Mouse (Mus musculus) cerebellum, adult 9-11 months (tissue): Measurements from ENCODE around the gene Dennd5b.
"Not testable (repeated sequence)": the region's sequence is repeated elsewhere in the genome, so short reads cannot be mapped to it uniquely, and the experiment has no call there.

Experiments used
- DNase-seq: peaks from one replicate; pipeline ENCODE4 v3.0.0; 2022

Gene Dennd5b

DNA sequence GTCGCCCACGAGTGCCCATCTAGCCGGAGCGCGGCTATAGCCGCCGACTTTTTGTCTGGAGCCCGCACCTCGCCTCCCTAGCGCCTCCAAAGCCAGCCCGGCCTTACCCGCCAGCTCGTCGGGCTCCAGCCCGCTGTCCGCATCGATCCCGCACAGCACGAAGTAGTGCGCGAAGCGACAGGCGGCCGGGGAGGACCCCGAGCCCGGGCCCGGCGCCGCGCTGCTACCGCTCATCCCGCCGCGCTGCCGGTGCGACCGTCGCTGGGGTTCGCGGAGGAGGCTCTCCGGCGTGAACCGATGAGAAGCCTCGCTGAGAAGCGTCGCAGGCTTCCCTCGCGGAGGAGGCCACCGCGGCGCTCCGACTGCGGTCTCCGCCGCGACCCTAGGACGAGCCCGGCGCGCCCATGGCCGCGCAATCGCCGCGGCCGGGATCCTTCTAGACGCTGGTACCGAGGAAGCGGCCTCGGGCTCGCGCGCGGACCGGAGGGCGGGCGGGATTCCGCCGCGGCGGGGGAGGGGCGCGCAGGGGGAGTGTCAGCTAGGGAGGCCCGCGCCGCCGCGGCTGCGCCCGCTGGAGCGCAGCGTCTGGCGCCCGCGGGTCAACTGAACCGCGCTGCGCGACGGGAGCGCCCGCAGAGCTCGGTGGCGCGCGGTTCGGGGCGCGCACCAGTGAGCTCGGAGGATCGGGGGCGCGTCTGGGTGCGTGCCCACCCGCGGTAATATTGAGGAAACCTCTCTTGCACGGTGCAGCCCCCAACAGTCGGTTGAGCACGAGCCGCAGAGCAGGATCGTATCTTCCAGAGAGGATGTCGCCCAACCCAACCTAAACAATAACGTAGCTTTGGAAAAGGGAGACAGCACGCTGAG lies at the start of gene Dennd5b:
TSS of gene Dennd5b (minus strand) at position 605 of the 867 bp plus-strand sequence.
- DNase-seq, result peak; percentile 89

GRCm38 (mm10) chr6:149148436-149149229 lies 47.2 kb upstream of the Dennd5b start:
- DNase-seq, result no peak

- DNase-seq, result no peak
Measured at GRCm38 (mm10) chr6:149145143-149145542, 43.7 kb upstream of the Dennd5b start.

GRCm38 (mm10) chr6:149141393-149142173 lies 40.1 kb upstream of the Dennd5b start:
- peak; percentile 62 for DNase-seq

GRCm38 (mm10) chr6:149139471-149139870 lies 38.0 kb upstream of the Dennd5b start, which contains the start of gene Etfbkmt:
TSS of gene Etfbkmt (plus strand) at chr6:149139849.
- DNase-seq, result no peak

DNA sequence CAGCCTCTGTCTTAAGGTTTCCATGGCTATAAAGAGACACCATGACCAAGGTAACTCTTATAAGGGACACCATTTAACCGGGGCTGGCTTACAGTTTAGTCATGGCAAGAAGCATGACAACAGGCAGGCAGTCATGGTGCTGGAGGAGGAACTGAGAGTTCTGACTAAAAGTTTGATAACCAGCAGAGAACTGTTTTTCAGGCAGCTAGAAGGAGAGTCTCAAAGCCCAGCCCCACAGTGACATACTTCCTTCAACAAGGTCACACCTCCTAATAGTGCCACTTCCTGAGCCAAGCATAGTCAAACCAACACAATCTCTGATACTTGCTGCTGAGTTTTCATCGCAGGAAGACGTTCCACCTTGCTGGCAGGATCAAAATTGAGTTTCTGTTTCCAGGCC lies 37.5 kb upstream of the Dennd5b start:
- no peak for DNase-seq

DNA sequence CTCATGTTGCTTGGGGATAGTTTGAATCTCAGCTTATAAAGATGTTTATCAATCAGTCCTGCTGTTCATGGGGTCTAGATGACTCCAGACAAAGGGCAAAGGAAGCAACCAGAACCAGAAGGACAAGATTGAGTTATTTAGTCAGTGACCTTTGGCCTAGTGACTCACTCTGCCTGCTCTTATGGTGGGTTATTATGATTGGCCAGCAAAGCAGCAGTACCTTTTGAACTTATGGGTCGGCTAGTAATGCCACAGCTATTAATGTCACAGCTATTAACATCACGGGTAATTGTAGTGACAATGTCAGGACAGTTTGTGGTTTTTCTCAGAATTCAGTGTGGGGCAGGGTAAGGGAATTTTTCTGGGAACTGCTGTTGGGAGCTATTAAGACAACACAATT lies 36.5 kb upstream of the Dennd5b start:
- DNase-seq, result no peak

DNA sequence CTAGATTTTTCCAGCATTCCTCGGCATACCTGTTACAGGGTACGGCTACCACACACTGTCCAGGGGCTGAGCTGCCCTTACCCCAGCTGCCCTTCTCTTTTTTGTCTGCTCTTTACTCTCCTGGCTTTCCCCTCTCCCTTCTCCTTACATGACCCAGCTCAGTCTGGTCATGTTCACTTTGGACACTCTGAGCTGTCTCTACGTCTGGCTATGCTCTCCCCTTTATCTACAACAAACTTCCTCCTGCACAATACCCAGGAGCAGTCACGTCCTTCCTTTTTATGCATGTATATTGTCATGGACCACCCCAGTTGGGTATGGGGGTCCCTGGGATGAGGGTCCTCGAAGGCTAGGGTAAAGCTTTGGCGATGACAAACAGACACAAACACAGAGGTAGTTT lies 34.2 kb upstream of the Dennd5b start:
- DNase-seq, result no peak

DNA sequence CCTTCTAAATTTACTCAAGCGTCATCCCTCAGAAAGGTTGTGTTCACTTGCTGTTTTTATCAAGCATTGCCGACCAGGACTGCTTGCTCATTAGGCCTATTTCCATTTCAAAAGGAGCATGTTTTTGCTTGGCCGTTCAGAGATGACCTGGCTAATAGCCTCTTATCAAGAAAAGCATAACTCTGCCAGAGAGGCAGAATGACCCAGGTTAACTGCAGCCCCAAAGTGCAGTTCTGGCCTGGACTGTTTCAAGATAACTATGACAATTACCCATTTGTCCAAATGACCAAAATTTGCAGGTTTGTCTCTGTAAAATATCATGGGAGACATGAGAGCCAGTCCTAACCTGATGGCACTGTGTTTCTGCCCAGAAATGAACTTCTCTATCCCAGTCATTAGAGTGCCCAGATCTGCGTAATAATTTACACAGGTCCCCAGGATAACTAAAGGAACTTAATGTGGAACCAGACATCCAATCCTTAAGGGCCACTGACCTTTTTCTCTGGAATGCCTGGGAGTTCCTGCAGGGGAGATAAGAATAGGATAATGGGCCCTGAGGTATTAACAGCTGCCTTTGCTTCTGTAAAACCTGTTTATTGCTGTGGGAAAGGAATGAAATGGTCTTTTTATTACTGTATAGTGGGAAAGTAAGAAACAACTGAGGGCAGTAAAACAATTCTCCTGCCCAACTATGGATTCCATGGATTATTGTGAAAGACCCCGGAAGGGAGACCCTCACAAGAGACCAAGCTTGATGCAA lies 33.1 kb upstream of the Dennd5b start:
- DNase-seq, result no peak

DNA sequence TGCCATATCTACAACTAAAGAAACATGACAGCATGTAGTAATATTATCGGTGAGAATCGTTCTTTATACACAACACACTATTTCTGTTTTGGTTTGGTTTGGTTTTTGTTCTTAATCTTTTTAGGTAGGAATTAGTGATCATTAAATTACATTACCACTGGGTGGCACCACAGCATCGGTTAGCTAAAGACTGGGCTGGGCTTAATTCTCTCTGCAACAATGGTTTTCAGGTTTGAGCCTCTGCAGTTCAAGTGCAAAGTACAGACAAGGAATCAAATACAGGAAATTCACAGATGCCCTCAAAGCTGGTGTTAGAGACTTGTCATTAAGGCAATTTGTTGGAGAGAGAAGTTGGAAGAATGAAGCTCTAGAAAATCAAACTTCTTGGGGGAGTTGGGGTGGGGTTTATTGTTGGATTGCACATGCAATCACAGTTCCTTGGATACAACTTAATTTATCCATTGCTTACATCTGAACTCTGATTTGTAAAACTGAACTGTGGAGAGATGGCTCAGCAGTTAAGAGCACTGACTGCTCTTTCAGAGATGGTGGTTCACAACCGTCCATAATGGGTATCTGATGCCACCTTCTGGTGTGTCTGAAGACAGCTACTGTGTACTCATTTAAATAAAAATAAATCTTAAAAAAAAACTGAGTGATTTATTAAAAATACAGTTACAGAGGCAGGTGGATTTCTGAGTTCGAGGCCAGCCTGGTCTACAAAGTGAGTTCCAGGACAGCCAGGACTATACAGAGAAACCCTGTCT lies 31.0 kb upstream of the Dennd5b start:
- DNase-seq, result peak; percentile 8

GRCm38 (mm10) chr6:149131111-149131510 lies 29.6 kb upstream of the Dennd5b start:
- no peak for DNase-seq

DNA sequence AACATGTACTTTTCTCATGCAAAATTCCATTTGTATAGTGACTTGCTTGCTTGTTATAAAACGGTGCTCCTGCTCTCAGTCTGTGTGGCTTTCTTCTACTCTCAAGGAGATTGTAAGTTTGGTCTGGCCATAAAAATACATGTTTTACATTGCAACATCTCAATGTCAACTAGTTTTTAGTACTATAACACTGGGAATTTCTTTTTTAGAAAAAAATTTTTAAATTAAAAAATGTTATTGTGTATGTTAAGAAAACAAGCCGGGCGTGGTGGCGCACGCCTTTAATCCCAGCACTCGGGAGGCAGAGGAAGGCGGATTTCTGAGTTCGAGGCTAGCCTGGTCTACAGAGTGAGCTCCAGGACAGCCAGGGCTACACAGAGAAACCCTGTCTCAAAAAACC lies 28.4 kb upstream of the Dennd5b start, which contains the start of gene Gm10203:
TSS of gene Gm10203 (plus strand) at position 301 of the 400 bp plus-strand sequence.
- not testable (repeated sequence) for DNase-seq

GRCm38 (mm10) chr6:149126675-149127074 lies 25.2 kb upstream of the Dennd5b start:
- DNase-seq, result no peak

GRCm38 (mm10) chr6:149123042-149123441 lies 21.6 kb upstream of the Dennd5b start:
- DNase-seq, result no peak

DNA sequence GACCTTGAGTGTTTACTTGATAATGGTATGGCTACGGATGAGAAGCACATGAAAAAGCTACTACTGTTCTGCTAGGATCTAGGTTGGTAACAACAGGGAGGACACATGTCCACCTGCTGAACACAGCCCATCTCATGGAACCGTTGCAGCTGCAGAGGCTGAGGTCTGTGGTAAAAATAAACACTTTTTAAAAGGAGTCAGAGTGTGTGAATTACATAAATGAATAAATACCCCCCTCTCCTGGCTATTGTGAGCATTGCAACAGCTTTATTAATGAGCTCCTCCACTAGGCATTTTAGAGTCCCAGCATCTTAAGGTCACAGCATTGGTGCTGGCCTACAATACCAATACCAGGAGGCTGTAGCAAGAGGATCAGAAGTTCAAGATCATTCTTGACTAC lies 18.4 kb upstream of the Dennd5b start:
- DNase-seq, result peak; percentile 45

DNA sequence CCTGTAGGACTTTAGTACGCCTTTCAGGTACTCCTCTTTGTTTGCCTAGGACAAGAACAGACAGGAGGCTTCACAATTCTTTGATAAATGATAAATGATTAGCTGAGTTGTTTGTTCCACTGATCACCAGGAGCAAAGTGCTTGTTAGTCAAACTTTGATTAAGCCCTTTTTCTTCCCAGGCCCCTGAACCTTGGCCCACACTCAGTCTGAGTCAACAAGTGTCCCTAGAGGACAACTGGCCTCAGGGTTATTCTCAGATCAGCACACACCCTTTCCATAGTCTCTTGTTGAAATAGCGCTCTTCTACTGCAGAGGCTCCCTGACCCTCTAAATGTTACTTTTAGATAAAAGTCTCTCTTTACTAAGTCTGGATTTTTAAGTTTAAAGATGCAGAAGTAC lies 17.5 kb upstream of the Dennd5b start:
- no peak for DNase-seq

- no peak for DNase-seq
Measured at GRCm38 (mm10) chr6:149116992-149117391, 15.5 kb upstream of the Dennd5b start.

GRCm38 (mm10) chr6:149108909-149109308 lies 7.4 kb upstream of the Dennd5b start:
- no peak for DNase-seq

DNA sequence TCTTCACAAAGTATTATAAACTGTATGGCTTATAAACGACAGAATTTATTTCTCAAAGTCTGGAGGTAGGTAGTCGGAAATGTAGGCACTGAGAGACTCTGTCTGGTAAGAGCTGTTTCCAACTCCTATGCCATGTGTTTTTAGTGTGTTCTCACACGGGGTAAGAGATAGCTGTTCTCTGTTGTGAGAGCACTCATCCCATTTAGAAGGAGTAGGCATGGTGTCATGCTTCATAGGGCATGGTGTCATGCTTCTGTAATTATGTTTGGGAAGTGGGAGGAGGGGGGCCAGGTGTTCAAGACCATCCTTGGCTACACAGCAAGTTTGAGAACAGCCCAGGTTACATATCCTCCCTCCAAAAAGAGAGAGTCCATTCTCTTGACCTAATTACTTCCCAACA lies 6.1 kb upstream of the Dennd5b start:
- no peak for DNase-seq

DNA sequence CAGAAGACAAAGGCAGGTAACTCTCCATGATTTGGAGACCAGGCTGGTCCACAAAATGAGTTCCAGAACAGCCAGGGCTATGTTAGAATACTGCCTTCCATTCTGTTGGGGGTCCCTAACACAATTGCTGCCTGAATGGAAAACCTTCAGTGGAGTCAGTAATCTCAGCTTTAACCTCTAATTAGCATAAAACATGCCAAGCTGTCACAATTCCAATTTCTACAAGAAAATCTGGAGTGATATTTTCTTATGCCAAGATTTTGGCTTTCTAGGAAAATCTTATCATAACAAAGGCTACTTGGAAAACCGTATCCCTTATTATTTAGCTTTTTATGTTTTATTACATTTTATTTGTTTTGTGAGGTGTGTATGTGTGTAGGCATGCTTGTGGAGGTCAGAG lies 2.0 kb upstream of the Dennd5b start:
- no peak for DNase-seq

DNA sequence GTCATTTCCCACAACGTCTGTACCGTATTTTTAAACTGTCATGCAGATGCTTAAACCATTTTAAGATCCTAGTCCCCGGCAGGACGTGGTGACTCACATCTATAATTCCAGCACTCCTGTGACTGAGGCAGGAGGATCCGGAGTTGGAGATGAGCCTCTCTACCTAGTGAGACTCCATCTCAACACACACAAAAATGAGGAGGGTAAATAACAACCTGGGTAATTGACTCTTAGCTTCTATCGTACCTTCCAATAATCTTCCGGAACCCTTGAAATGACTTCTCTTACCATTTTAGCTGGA lies 413 bp upstream of the Dennd5b start:
- DNase-seq, result no peak
